Mouse (Mus musculus) heart, embryonic 11.5 days (tissue): ENCODE data around the gene Prn. TPM values are rescaled to one million over a fixed set of nuclear protein-coding genes. Genes with fewer than 3 reads are reported as not detected.

Experiments
- ATAC-seq: fragments of 200-750 bp; cut with Nextera tagmentation; replicated peaks from 2 replicates; pipeline ENCODE4 v1.8.0; 2017; ENCODE audit warnings: moderate library complexity; ENCODE audit not compliant: insufficient number of reproducible peaks, low FRiP score, low TSS enrichment
- H3K27ac ChIP-seq: fragments of 300-500 bp; sonication (generic); 2 replicates; pipeline ENCODE4 v1.5.1; 2014; ENCODE audit warnings: mild to moderate bottlenecking, low read depth, low read length
- H3K27me3 ChIP-seq: fragments of 300-500 bp; sonication (generic); 2 replicates; pipeline ENCODE4 v1.6.1; 2014; ENCODE audit warnings: mild to moderate bottlenecking, low read length, mixed read lengths; ENCODE audit not compliant: control insufficient read depth, insufficient read depth
- H3K36me3 ChIP-seq: fragments of 300-500 bp; sonication (generic); 2 replicates; pipeline ENCODE4 v1.6.1; 2014; ENCODE audit warnings: mild to moderate bottlenecking, low read length, moderate library complexity, mixed read lengths; ENCODE audit not compliant: control insufficient read depth, insufficient read depth
- H3K4me1 ChIP-seq: fragments of 300-500 bp; sonication (generic); 2 replicates; pipeline ENCODE4 v1.6.1; 2014; ENCODE audit warnings: low read length; ENCODE audit not compliant: control insufficient read depth, insufficient read depth
- H3K4me2 ChIP-seq: fragments of 300-500 bp; sonication (generic); 2 replicates; pipeline ENCODE4 v1.6.1; 2014; ENCODE audit warnings: mild to moderate bottlenecking, moderate library complexity
- H3K4me3 ChIP-seq: fragments of 300-500 bp; sonication (generic); 2 replicates; pipeline ENCODE4 v1.5.1; 2014; ENCODE audit warnings: low read depth, low read length
- H3K9ac ChIP-seq: fragments of 300-500 bp; sonication (generic); 2 replicates; pipeline ENCODE4 v1.6.1; 2014; ENCODE audit warnings: mild to moderate bottlenecking, low read depth, low read length, moderate library complexity
- H3K9me3 ChIP-seq: fragments of 300-500 bp; sonication (generic); replicated peaks from 2 replicates; pipeline ENCODE4 v1.6.1; 2016; ENCODE audit warnings: low read length; ENCODE audit not compliant: control insufficient read depth
- WGBS: fragments of 180-500 bp; shearing (Covaris S2); extraction: QIAGEN DNeasy Blood & Tissue Kit; methylation state at CpG from one replicate; pipeline ENCODE4 v1.1.7; 2014; ENCODE audit not compliant: insufficient replicate concordance; 5-methylcytosine and 5-hydroxymethylcytosine counted together
- polyA plus RNA-seq: library from polyadenylated mRNA; unstranded; fragments of >200 nt; fragmentation: Nextera tagmentation; extraction: Ambion mirVana; gene quantifications from 2 replicates; pipeline ENCODE4 v1.2.1, GENCODE M21; 2014

Prn gene
- polyA plus RNA-seq, 1 experiment from 2014 or later: not detected

DNA sequence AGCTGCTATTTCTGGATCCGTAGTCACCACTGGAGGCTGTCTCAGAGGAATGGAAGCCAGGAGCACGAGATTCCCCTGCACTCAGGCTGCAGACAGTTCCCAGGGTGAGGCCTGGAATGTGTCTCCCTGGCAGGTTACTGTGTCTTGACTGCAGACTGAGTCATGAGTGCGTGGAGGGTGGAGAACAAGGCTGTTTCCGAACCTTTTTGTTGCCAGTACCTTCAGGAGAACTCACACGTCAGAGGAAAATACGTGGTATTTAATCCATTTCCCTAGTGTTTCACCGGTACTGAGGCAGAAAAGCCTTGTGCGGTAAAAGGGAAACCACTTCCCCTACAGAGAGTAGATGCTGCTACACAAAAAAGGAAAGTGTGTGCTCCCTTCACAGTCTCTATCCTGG, 6.9 kb upstream of the Prn start:
- no peaks in the 10 kb centered on the region for H3K36me3 ChIP-seq
- H3K27me3 ChIP-seq: no peaks in the 10 kb centered on the region
- peak; percentile 33; the same call in 1 of the 2 replicates for ATAC-seq
- H3K4me3 ChIP-seq: no peak overlapping the region
- H3K27ac ChIP-seq: peak overlapping the region; percentile 78
- peaks cover 18% of the 10 kb centered on the region for H3K4me1 ChIP-seq
- no peak overlapping the region for H3K4me2 ChIP-seq
- no peak overlapping the region for H3K9ac ChIP-seq
- WGBS: 17% methylated on average over 8 of the region's 8 CpGs
- H3K9me3 ChIP-seq: no peaks in the 10 kb centered on the region

DNA sequence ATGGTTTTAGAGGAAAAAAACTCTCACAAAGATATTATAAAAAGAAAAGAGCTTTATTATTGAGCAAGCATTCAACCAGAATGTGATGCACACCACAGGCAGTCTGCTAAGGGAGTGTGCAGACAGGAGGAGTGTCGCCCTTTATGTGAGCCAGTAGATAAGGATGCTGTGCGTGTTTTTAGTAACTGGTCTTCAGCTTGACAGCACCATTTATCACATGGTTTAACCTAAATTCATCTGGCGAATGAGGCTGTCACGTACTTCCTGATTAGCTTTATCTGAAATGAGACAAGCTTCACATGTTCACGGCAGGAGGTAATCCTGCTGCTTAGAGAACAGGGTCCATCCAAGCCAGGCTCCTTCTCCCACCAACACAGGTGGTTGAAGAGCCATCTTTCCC, 4.7 kb upstream of the Prn start:
- Histone ChIP-seq H3K4me3 (no peak overlapping the region), H3K36me3 (no peaks in the 10 kb centered on the region), H3K4me1 (peaks cover 20% of the 10 kb centered on the region), H3K4me2 (no peak overlapping the region), H3K9me3 (no peaks in the 10 kb centered on the region), H3K27ac (no peak overlapping the region), H3K27me3 (no peaks in the 10 kb centered on the region), H3K9ac (no peak overlapping the region)
- WGBS: 11% methylated on average over 5 of the region's 5 CpGs
- ATAC-seq: no peak

DNA sequence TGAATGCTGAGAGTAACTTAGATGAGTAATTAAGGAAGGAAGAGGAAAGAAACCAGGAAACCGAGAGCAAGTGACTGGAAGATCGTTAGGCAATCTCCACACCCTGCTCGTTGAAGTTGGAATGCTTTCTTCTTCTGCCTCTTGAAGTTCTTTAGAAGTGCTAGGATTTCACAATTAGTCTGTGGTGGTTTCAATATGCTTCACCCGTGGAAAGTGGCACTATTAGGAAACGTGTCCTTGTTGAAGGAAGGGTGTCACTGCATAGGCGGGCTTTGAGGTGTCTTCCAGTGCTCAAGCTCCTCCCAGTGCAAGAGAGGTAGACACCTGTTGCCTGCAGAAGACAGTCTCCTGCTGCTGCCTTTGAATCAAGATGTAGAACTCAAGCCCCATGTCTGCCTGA, 4.0 kb upstream of the Prn start:
- H3K9me3 ChIP-seq: no peaks in the 10 kb centered on the region
- H3K4me1 ChIP-seq: peaks cover 24% of the 10 kb centered on the region
- 62% methylated on average over 6 of the region's 6 CpGs for WGBS
- no peaks in the 10 kb centered on the region for H3K27me3 ChIP-seq
- no peak overlapping the region for H3K9ac ChIP-seq
- no peak overlapping the region for H3K4me2 ChIP-seq
- H3K27ac ChIP-seq: no peak overlapping the region
- no peaks in the 10 kb centered on the region for H3K36me3 ChIP-seq
- H3K4me3 ChIP-seq: no peak overlapping the region
- ATAC-seq: no peak

DNA sequence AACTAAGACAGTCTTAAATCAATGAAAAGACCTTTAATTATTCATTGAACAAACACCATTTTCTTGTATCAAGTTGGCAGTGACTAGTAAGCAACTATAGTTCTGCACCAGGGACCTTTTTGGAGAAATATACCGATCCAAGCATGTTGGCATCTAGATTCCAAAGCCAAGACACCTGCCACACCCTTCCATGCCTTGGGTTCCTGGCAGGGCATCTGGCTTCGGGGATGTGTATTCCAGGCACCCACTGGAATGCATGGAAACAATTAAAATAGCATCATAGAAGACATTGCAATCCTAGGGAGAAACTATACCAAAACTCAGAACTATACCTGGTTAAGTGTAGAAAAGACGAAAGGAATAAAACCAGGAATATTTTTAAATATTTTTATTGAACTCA, 3.5 kb upstream of the Prn start:
- no peaks in the 10 kb centered on the region for H3K36me3 ChIP-seq

DNA sequence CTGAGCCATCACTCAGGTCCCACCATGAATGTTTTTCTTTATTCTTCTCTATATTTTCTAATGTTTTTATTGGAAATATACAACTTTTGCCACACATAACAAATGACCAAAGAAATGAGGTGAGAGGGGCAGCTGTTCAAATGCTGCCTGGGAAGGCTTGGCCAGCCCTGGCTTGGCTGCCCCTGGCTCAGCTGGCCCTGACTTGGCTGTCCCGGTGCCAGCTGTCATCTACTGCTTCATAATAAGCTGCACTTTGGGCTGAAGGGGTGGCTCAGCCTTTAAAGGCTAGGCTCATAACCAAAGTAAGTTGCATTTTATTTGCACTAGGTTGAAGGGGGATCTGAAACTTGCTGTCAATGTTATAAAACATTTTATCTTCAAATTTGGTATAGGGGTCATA, 2.9 kb upstream of the Prn start:
- Histone ChIP-seq H3K27ac (no peak overlapping the region), H3K4me1 (peaks cover 29% of the 10 kb centered on the region), H3K9me3 (no peaks in the 10 kb centered on the region), H3K4me2 (no peak overlapping the region), H3K36me3 (no peaks in the 10 kb centered on the region), H3K27me3 (no peaks in the 10 kb centered on the region), H3K4me3 (no peak overlapping the region), H3K9ac (no peak overlapping the region)
- ATAC-seq: no peak
- 81% methylated on average over 1 of the region's 1 CpGs for WGBS

More for the DNA sequence above, 3.5 kb upstream of the Prn start:
- peaks cover 26% of the 10 kb centered on the region for H3K4me1 ChIP-seq
- no peaks in the 10 kb centered on the region for H3K9me3 ChIP-seq
- ATAC-seq: no peak
- H3K4me2 ChIP-seq: no peak overlapping the region
- H3K4me3 ChIP-seq: no peak overlapping the region
- H3K27me3 ChIP-seq: no peaks in the 10 kb centered on the region
- 88% methylated on average over 3 of the region's 3 CpGs for WGBS
- no peak overlapping the region for H3K9ac ChIP-seq
- H3K27ac ChIP-seq: no peak overlapping the region

DNA sequence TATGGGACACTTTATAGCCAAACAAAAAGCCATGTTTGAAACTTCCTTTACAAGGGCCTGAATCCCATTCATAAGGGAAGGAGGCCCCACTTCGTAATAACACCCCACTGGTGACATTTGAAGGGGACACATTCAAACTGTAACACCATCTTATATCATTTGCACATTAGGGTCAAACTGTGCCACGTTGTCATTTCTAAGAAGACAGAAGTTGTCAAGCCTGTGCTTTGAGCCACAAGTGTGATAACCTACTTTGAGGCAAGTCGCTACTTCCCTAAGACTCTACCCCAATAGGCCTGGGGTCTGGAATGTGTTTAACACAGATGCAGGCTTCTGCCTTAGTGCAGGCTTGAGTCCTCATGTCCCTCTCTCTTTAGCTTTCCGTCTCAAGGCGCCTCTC, 2.4 kb upstream of the Prn start:
- H3K4me3 ChIP-seq: no peak overlapping the region
- peaks cover 28% of the 10 kb centered on the region for H3K4me1 ChIP-seq
- no peak overlapping the region for H3K27ac ChIP-seq
- no peak overlapping the region for H3K4me2 ChIP-seq
- 72% methylated on average over 5 of the region's 5 CpGs for WGBS
- H3K27me3 ChIP-seq: no peaks in the 10 kb centered on the region
- H3K9me3 ChIP-seq: no peaks in the 10 kb centered on the region
- H3K36me3 ChIP-seq: no peaks in the 10 kb centered on the region
- H3K9ac ChIP-seq: no peak overlapping the region
- no peak for ATAC-seq

DNA sequence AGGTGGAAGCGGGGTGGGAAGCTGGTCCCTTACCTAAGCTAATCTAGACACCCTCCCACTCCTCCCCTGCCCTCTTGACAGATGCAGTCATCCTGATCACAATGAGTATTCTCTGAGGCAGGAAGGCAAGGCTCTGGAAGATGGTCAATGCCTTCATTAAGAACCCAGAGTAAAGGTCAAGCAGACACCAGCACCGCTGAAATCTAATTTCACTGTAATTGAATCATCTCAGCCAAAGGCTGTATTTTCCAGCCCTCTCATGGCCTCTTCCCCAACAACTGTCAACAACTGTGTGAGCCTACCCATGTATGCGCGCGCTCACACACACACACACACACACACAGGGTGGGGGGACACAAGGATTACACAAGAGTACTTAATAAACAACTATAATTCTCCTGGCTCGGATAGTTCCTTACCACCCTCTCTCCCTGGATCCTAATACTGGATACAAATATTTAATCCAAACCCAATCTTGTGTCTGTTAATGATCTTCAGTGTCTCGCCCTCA, 1.4 kb upstream of the Prn start:
- H3K36me3 ChIP-seq: no peaks in the 10 kb centered on the region
- H3K4me1 ChIP-seq: peaks cover 21% of the 10 kb centered on the region
- H3K4me3 ChIP-seq: no peak overlapping the region
- WGBS: 81% methylated on average over 7 of the region's 7 CpGs
- H3K4me2 ChIP-seq: no peak overlapping the region
- no peaks in the 10 kb centered on the region for H3K9me3 ChIP-seq
- no peaks in the 10 kb centered on the region for H3K27me3 ChIP-seq
- H3K9ac ChIP-seq: no peak overlapping the region
- no peak for ATAC-seq
- no peak overlapping the region for H3K27ac ChIP-seq

DNA sequence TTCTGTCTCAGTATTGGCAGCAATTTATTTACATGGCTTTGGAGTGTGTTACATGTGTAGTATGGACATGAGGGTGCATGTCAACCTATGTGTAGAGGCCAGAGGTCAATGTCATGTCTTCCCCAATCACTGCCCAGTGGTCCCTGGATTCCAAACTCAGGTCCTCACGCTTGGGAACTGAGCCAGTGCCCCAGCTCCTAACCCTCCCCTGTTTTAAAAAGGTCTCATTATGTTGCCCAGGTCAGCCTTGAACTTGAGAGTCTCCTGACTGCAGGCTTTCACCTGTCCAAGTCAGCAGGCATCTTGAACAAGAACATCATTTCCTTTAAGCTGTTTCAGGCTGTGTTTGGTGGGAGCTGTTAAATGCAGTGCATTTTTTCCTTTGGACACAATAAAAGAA, 851 bp upstream of the Prn start:
- H3K27me3 ChIP-seq: no peaks in the 10 kb centered on the region
- H3K9me3 ChIP-seq: no peaks in the 10 kb centered on the region
- no peaks in the 10 kb centered on the region for H3K36me3 ChIP-seq
- no peak overlapping the region for H3K4me3 ChIP-seq
- ATAC-seq: no peak
- H3K4me1 ChIP-seq: peaks cover 21% of the 10 kb centered on the region
- peak overlapping the region; percentile 81; the same call in 1 of the 2 replicates for H3K4me2 ChIP-seq
- H3K9ac ChIP-seq: no peak overlapping the region
- H3K27ac ChIP-seq: no peak overlapping the region
- 88% methylated on average over 1 of the region's 1 CpGs for WGBS

DNA sequence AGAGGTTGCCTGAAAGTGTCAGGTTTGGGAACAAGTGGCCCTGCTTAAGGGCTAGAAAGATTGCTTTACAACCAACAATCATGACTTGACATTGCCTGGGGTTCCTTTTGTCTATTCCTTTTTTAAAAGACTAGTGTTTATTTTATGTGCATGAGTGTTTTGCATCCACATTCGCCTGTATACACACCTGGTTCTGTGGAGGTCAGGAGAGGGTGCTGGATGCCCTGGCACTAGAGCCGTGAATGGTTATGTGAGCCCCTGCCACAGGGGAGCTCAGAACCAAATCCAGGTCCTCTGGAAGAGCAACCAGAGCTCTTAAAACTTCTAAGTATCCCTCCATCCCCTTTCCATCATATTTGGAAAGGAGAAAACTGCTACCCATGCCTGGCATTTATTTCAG, 1.1 kb downstream of the Prn start:
- H3K9ac ChIP-seq: no peak overlapping the region
- no peaks in the 10 kb centered on the region for H3K9me3 ChIP-seq
- ATAC-seq: no peak
- H3K36me3 ChIP-seq: no peaks in the 10 kb centered on the region
- peak overlapping the region; percentile 75 for H3K4me3 ChIP-seq
- peaks cover 11% of the 10 kb centered on the region; the same call in 1 of the 2 replicates for H3K4me1 ChIP-seq
- H3K27me3 ChIP-seq: no peaks in the 10 kb centered on the region
- H3K27ac ChIP-seq: no peak overlapping the region
- H3K4me2 ChIP-seq: peak overlapping the region; percentile 81
- 66% methylated on average over 2 of the region's 2 CpGs for WGBS
